Mouse (Mus musculus) small intestine, adult 2 months (tissue): ENCODE results near the gene Wdr59.

Experiments
- CTCF ChIP-seq: fragments of 200-500 bp; IDR thresholded peaks from 2 replicates; pipeline ENCODE4 v1.5.1; 2012; ENCODE audit warnings: low read depth, mild to moderate bottlenecking, control low read depth, inconsistent platforms, low read length, moderate library complexity, mixed read lengths; ENCODE audit not compliant: insufficient replicate concordance, insufficient read length; ENCODE audit errors: extremely low read depth
- POLR2A ChIP-seq: fragments of 200-500 bp; IDR thresholded peaks from 2 replicates; pipeline ENCODE4 v1.6.1; 2012; ENCODE audit warnings: low read depth, mild to moderate bottlenecking, control low read depth, inconsistent platforms, low read length, moderate library complexity

- TF ChIP-seq CTCF (no peak), POLR2A (no peak)
Measured at GRCm38 (mm10) chr8:111561824-111562223, 39.9 kb upstream of the Wdr59 start.
